Mouse (Mus musculus): ENCODE measurements at regions not wholly inside any gene's neighbourhood (a gene's known extent, or its start where the extent isn't known, plus 50 kb on each side); places are given as distances from the start of the nearest gene placed in this dataset.
A peak's percentile ranks its signal among the peaks of the same experiment; 100 is the strongest.
"Not testable (repeated sequence)": the region's sequence is repeated elsewhere in the genome, so short reads cannot be mapped to it uniquely, and the experiment has no call there.

DNA sequence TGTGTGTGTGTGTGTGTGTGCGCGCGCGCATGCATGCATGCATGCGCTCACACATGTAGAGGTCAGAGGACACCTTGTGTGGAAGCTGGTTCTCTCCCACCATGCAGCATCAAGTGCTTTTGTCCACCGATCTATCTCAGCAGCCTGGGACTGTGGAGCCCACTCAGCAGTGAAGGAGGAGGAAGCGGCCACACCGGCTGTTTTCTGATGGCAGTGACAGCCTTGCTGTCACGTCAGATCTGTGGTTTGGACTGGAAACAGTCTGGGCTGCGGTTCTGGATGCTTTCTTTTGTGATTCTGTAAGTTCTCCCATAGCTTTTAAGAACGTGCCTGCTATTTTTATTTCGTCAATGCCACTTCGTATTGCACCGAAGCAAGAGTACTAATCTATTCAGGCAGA is 84.0 kb upstream of the Arl4c start:
- no peak overlapping the region for H3K27ac ChIP-seq
- no peak overlapping the region for H3K4me3 ChIP-seq
- no peak for TF ChIP-seq CTCF (IDR thresholded peaks at IDR 0.05)
- intact Hi-C loops (cut with DNase I), result no loop called here
- no peak for DNase-seq (ENCODE audit: extremely low spot score in 1 of 2, low spot score in 2 of 2)

DNA sequence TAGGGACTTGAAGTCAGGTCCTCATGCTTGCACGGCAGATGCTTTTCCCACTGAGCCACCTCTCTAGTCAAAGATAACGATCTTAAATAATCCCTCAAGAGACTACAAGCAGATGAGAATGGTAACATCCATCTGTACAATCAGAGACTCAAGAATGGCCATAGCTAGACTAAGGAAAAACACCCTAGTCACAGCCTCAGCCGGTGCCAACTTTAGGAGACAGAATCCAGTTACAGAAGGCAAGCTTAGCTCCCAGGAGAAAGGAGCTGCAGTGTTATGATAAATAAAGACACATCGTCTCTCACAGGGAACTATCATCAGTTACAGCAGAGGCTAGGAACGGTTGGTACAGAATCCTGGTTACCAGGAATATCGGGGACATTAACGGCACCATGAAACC is 88.7 kb upstream of the Arl4c start:
- intact Hi-C loops (cut with DNase I), result no loop called here
- DNase-seq (ENCODE audit: extremely low spot score in 1 of 2, low spot score in 2 of 2), result no peak
- Histone ChIP-seq H3K4me3 (no peak overlapping the region), H3K27ac (no peak overlapping the region)
- no peak for TF ChIP-seq CTCF (IDR thresholded peaks at IDR 0.05)

DNA sequence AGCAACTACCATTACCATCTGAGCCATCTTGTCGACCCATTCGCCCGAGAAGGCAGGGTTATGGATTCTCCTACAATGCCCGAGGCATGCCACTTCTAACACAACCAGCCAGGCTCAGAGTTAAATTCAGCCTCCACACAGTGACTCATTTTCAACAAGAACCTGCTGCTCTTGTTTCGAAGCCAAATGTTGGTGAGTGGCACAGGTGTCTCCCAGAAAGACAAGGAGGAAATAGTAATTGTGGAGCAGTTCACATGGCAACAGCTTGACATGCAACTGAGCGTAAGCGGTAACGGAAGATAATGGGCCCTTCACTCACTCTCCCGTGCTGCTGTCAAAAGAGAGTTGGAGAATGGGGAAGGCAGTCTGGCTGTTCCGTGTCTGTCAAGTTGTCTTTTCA is 92.9 kb upstream of the Arl4c start:
- no peak overlapping the region for H3K27ac ChIP-seq
- intact Hi-C loops (cut with DNase I), result loop anchor here (2.0 kb wide), 1 partner anchor 38 kb away; no protein-coding TSS in a partner anchor
- peak; percentile 31 to 33 for DNase-seq (ENCODE audit: extremely low spot score in 1 of 2, low spot score in 2 of 2)
- no peak overlapping the region for H3K4me3 ChIP-seq
- no peak for TF ChIP-seq CTCF (IDR thresholded peaks at IDR 0.05)

DNA sequence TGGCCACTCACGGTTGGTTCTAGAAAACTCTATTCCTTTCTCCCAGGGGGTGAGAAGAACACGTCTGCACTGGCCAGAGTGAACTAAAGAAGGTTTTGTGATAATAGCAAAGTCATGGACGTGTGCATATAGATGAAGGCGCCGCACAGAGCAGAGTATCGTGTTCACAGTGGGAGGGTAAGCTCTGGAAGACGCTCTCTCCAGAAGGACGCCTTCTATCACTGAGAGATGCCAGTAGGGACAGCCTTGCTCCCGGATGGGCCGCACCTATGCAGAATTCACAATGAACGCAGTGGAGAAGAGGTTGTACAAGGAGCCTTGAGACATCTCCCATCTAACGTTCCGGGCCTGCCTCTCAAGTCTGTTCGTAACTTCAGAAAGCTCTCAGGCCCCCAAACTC is 96.5 kb upstream of the Arl4c start:
- H3K27ac ChIP-seq, result no peak overlapping the region
- no peak for TF ChIP-seq CTCF (IDR thresholded peaks at IDR 0.05)
- no peak overlapping the region for H3K4me3 ChIP-seq
- DNase-seq (ENCODE audit: extremely low spot score in 1 of 2, low spot score in 2 of 2), result no peak
- intact Hi-C loops (cut with DNase I), result no loop called here

DNA sequence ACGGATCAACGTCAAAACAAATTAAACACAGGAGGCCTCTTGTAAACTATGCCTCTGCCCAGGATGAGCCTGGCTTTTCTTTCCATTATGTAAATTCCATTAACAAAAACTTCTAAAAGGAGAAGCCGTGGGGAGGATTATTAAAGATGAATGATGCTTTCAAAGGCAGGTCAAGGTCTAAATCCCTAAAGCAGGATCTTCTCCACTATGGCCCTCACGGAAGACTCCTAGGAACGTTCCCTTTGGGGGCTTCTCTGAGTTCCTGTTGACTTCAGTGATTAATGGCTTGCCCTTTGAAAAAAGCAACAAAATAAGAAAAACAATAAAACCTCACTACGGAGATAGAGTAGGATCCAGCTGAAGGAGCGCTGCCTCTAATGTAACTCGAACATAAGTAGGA is 96.9 kb upstream of the Arl4c start:
- intact Hi-C loops (cut with DNase I), result no loop called here
- no peak for DNase-seq (ENCODE audit: extremely low spot score in 1 of 2, low spot score in 2 of 2)
- no peak overlapping the region for H3K4me3 ChIP-seq
- H3K27ac ChIP-seq, result no peak overlapping the region
- TF ChIP-seq CTCF (IDR thresholded peaks at IDR 0.05), result no peak

DNA sequence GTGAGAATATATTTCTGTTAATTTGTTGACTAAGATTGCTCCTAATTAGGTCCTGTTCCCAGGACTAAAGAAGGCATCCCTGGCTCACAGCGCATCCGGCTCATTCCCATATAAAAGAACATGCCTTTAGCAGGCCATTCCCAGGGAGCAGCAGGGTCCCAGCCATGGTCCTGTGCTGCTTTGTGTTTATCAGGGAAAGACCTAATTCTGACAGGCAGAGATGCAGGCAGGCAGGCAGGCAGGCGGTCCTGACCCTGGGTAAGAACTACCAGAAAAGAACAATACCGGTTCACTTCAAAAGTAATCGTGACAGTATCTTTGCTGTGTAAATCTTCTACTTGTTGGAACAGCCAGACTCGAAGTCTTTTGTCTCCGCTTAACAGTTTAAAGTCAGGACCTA is 97.3 kb upstream of the Arl4c start:
- H3K4me3 ChIP-seq, result no peak overlapping the region
- no peak overlapping the region for H3K27ac ChIP-seq
- intact Hi-C loops (cut with DNase I), result no loop called here
- DNase-seq (ENCODE audit: extremely low spot score in 1 of 2, low spot score in 2 of 2), result no peak
- TF ChIP-seq CTCF (IDR thresholded peaks at IDR 0.05), result no peak

DNA sequence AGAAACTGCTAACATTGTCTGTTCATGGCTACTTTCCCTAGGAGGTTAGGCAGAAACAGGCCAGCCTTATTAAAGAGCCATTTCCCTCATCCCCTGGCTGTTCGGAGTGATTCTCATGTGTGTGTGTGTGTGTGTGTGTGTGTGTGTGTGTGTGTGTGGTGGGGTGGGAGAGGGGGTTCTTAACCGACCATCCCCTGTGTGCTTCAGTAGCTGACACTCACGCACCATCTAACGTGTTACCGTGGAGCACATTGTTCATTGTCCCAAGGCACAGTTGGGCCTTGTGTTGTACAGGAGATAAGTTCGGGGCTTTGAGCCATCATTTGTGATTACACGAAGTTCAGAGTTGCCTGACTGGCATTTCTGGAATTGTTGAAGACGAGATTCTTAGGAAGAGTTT is 97.8 kb upstream of the Arl4c start:
- Histone ChIP-seq H3K27ac (no peak overlapping the region), H3K4me3 (no peak overlapping the region)
- DNase-seq (ENCODE audit: extremely low spot score in 1 of 2, low spot score in 2 of 2), result no peak
- intact Hi-C loops (cut with DNase I), result no loop called here
- TF ChIP-seq CTCF (IDR thresholded peaks at IDR 0.05), result no peak

DNA sequence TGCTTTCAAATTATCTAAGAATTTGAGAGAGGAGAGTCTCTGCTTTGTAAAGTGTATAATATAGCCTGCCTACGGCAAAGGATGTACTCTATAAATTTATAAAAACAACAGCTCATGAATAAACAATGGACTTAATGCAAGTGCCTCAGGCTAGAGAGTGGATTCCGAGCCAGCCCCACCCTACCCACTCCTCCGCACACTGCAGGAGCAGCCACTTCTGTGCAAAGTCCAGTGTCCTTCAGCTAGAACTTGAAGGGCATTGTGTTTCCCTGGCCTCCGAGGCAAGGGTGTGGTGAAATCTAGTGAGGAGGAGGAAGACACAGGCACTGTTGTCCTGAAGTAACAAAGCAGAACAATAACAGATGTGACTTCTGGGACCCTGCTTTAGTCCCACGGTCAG is 98.4 kb upstream of the Arl4c start:
- DNase-seq (ENCODE audit: extremely low spot score in 1 of 2, low spot score in 2 of 2), result no peak
- intact Hi-C loops (cut with DNase I), result no loop called here
- no peak for TF ChIP-seq CTCF (IDR thresholded peaks at IDR 0.05)

DNA sequence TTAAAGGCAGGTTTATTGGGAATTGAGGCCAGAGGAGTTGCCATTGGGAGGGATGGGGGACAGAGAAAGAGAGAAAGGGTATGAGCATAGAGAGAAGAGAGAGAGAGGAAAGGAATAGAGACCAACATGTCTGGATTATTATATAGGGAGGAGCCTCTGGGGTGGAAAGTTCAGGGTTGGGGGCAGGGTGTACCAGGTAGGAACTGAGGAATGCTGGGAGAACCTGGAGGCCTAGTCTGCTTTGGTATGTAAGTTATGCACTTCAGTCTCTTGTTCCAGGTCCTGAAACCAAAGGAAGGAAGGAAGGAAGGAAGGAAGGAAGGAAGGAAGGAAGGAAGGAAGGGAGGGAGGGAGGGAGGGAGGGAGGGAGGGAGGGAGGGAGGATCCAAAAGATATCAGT is 99.1 kb upstream of the Arl4c start:
- H3K27ac ChIP-seq; intact Hi-C loops (cut with DNase I); H3K4me3 ChIP-seq; DNase-seq (ENCODE audit: extremely low spot score in 1 of 2, low spot score in 2 of 2): not testable (repeated sequence)

More for the DNA sequence above, 98.4 kb upstream of the Arl4c start:
- no peak overlapping the region for H3K4me3 ChIP-seq
- H3K27ac ChIP-seq, result no peak overlapping the region

DNA sequence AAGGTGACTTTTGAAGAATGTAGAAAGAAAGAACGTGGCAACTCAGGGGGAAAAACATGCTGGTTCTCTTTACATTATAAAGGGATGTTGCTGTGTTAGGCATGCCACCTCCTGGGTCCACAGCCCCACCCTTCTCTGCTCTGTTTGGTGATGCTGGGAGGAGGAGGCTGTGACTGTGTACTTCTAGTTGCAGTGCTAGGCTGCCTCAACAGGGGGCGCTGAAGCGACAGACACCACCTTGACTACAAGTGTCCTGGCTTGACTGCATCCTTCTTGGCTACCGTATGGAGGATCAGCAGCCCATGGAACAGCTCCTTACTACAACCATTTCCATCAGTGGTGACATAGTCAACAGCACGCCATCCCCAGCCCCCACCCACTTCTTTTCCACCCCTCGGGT is 104.9 kb upstream of the Arl4c start:
- DNase-seq (ENCODE audit: extremely low spot score in 1 of 2, low spot score in 2 of 2), result no peak
- intact Hi-C loops (cut with DNase I), result no loop called here
- TF ChIP-seq CTCF (IDR thresholded peaks at IDR 0.05), result peak; percentile 55
- Histone ChIP-seq H3K4me3 (no peak overlapping the region), H3K27ac (no peak overlapping the region)

DNA sequence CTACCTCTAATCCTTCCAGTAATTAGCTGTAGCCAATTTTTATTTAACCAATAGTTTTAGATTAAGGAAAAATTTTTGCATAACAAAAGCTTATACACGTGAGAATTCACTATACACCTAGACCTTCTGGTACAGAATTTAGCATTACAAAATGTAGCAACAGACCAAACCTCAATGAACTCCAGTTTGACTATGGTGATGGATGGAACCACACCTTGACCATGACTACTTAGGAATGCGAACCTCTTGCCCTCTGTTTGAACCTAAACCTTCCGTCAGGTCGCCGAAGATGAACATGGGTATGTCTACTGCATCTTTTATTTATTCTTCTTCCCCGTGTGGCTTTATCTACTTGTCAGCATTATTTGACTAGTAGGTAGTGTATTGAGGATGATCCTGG is 105.9 kb upstream of the Arl4c start:
- no peak for DNase-seq (ENCODE audit: extremely low spot score in 1 of 2, low spot score in 2 of 2)
- Histone ChIP-seq H3K4me3 (no peak overlapping the region), H3K27ac (no peak overlapping the region)
- no peak for TF ChIP-seq CTCF (IDR thresholded peaks at IDR 0.05)
- intact Hi-C loops (cut with DNase I), result no loop called here

DNA sequence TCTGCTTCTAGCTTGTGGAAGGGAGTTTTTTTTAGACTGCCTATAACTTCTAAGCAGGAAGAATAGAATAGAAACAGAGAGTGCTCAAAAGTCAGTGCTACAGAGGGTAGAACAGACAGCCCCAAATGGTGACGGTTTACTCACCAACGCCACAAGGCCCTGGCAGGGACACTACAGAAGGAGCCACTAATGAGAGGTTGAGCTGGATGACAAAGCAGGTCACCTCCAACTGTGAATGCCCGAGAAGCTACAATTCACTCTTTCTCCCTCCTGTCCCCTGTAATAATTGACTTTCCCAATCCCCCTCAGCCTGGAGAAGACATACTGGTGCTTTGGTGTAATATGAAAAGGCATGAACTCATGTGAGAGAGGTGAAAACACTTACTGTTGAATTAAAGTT is 106.5 kb upstream of the Arl4c start:
- no peak overlapping the region for H3K27ac ChIP-seq

DNA sequence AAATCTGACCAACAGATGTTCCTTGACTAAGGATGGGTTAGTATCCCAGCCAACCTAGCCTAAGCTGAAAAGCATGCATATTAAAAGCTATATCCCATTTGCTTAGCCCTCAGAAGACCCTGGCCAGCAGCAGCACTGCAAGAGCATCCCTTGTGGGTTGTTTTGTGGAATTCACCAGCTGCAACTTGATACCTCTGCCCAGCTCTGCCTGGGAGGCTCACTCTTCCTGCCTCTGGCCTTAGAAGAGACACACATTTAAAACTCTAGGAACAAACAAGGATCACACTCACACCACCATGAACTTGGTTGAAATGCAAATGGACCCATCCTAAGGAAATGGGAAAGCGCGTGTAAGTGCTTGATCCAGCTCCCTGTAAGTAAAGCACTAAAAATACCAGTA is 107.7 kb upstream of the Arl4c start:
- TF ChIP-seq CTCF (IDR thresholded peaks at IDR 0.05), result no peak
- DNase-seq (ENCODE audit: extremely low spot score in 1 of 2, low spot score in 2 of 2), result no peak
- H3K27ac ChIP-seq, result no peak overlapping the region
- no peak overlapping the region for H3K4me3 ChIP-seq
- intact Hi-C loops (cut with DNase I), result no loop called here

More for the DNA sequence above, 106.5 kb upstream of the Arl4c start:
- H3K4me3 ChIP-seq, result no peak overlapping the region
- intact Hi-C loops (cut with DNase I), result no loop called here
- DNase-seq (ENCODE audit: extremely low spot score in 1 of 2, low spot score in 2 of 2), result no peak
- TF ChIP-seq CTCF (IDR thresholded peaks at IDR 0.05), result no peak

DNA sequence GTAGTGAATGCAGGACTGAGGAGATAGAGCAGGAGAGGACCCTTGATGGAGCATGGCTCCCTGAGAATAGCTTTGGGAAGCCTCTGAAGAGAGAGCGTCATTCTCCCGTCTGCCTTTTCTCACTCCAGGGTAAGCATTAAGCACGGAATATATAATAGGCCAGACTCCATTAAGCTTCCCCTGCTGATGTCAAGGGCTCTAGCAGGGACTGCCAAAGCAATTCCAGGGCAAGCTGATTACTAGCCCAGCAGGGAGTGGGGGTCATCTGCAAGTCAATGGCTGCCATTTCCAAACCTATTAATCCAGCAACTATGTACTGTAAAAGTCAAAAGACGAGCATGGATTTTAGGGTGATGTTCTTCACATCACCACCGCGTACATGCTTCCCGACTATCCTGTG is 111.2 kb upstream of the Arl4c start:
- no peak for DNase-seq (ENCODE audit: extremely low spot score in 1 of 2, low spot score in 2 of 2)
- intact Hi-C loops (cut with DNase I), result no loop called here
- Histone ChIP-seq H3K27ac (no peak overlapping the region), H3K4me3 (no peak overlapping the region)
- TF ChIP-seq CTCF (IDR thresholded peaks at IDR 0.05), result no peak

Measured in left cerebral cortex, adult 2 months (tissue).